Mouse (Mus musculus) splenic B cell, adult 2 months (primary cell): ENCODE measurements around the gene Slc10a1.
A peak's percentile ranks its signal among the peaks of the same experiment; 100 is the strongest.

Experiments used
- DNase-seq: peaks from one replicate; pipeline ENCODE4 v3.0.0-alpha.2; 2011; ENCODE audit warnings: low read depth, low spot score
- H3K27me3 ChIP-seq: 2 replicates; pipeline ENCODE4 v1.6.1; 2012; ENCODE audit warnings: mild to moderate bottlenecking, low read length, moderate library complexity, mixed read lengths; ENCODE audit not compliant: control insufficient read depth, poor library complexity, insufficient read depth, severe bottlenecking
- H3K36me3 ChIP-seq: 2 replicates; pipeline ENCODE4 v1.6.1; 2012; ENCODE audit warnings: mild to moderate bottlenecking, low read length, moderate library complexity, mixed read lengths; ENCODE audit not compliant: control insufficient read depth, poor library complexity, insufficient read depth, severe bottlenecking

Gene Slc10a1

DNA sequence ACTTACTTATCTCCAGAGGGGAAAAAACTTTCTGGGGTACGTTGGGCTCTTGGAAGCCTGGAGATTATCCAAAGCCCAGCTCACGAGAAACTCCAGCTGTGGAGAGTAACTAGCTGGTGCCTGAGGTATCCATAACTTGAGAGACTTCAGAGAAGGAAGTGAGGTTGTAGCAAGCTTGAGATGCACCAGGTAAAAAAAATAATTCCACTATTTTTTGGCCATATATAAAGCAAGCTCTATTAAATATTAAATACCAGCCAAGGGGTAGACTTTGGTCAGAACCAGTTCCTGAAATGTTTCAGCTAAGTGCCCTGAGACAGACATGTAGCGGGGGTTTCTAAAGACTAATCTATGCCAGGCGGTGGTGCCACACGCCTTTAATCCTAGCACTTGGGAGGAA lies at the start of gene Slc10a1:
Gene Slc10a1, minus strand, starts transcription at position 101 of the 400 bp plus-strand sequence.
- H3K27me3 ChIP-seq = no peaks in the 10 kb centered on the region
- no peak for DNase-seq
- H3K36me3 ChIP-seq = no peaks in the 10 kb centered on the region

DNA sequence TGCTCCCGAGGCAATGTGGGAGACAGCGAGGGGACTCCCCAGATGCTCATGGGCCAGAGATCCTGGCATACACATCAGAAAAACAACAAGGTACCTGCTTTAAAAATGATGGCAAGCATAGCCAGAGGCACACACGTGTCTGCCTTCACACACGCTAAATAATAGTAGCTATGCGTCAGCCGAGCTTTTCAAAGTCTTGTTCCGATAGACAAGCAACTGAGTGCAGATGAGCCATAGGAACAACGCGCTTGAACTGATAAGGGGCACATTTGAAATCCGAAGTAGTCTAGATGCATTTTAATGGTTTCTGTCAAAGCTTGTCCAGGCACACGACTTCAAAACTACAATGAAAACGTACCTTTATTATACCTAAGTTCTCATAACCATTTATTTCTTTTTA lies 49.1 kb upstream of the Slc10a1 start:
- DNase-seq = no peak
- H3K27me3 ChIP-seq = no peaks in the 10 kb centered on the region
- H3K36me3 ChIP-seq = no peaks in the 10 kb centered on the region

DNA sequence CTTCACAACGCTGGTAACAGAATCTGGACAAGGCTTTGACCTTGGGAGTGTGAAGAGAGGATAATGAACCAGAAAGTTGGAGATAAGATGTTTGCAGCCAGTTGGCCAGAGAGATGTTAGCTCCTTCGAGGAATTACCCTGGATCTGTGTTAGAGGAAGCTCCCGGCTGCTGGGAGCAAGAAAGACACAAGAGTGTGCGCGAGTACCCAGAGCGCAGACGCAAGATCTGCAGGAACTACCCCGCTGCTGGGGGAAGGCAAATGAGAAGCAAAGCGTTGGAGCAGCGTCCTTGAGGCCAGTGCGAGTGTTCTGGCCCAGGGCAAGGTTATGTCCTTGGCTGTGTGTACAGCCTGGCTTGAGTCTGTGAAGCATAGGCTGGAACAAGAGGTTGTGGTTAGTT lies 45.0 kb upstream of the Slc10a1 start:
- no peak for DNase-seq

DNA sequence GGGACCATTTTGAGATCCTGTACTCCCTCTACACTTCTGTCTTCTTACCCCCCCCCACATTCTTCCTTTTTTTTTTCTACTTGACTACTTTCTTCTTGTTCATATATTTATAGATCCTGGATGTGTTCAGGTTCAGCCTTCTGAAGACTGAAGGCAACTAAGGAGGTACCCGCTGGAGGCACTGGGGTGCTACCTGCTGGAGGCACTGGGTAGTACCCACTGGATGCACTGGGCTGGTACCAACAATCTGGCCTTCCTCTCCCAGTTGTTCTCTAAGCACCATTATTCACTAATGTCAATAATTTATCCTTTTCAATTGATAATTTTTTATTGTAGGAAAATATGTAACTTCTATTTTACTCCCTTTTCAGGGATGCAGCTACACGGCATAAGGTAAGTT lies 43.5 kb upstream of the Slc10a1 start:
- no peaks in the 10 kb centered on the region for H3K36me3 ChIP-seq

More for the DNA sequence above, 45.0 kb upstream of the Slc10a1 start:
- no peaks in the 10 kb centered on the region for H3K36me3 ChIP-seq
- H3K27me3 ChIP-seq = no peaks in the 10 kb centered on the region

DNA sequence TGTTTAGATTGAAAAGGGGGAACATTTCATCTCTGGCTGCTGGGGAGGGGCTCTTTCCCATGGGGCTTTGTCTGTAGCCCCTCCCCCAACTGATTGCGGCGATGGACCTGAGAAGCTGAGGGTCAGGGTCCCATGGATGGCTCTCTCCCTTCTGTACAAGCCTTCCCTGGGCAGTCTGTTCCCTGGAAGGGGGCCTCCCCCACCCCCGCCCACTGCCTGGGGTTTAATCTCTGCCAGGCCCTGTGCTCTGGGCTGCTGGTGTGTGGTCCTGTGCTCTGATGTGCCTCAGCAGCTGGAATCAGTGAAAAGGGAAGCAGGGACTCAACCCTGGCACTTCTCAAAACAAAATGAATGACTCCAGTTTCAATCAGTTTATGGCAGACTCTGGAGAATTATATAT lies 41.3 kb upstream of the Slc10a1 start:
- H3K36me3 ChIP-seq = no peaks in the 10 kb centered on the region
- no peak for DNase-seq
- H3K27me3 ChIP-seq = no peaks in the 10 kb centered on the region

More for the DNA sequence above, 43.5 kb upstream of the Slc10a1 start:
- DNase-seq = no peak
- no peaks in the 10 kb centered on the region for H3K27me3 ChIP-seq

DNA sequence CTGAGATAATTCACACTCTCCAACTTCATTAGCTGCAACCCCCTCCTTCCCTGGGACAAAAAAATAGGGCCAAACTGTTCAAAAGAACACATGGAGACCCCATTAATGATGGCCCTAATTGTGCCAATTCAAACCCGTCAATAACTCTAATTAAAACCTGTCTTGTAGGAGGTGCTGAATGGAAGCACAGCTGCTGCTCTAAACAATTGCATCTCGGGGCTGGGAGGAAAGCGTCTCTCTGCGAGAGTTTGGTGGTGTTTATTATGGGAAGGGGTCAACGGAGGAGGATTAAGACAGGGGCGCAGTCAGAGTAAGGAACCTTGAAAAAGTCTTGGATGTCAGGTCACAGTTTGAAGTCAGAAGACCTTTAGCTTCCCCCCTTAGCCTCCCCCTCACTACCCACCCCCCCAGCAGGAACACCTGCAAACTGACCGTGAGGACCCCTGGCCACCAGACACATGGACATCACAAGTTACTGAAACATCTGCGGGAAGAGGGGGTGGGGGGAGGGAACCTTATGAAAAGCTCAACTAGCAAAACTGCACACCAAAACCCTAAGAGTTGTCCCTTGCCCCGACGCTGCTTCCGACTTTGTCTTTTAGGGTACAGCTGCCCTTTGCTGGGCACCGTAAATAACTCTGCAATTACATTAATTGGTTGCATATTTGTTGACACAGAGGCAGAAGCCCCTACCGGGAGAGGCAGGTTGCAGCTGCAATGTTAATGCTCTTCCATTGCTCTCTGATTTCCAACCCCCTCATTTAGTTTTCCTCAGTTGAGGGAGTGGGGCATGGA lies 34.5 kb upstream of the Slc10a1 start:
- no peaks in the 10 kb centered on the region for H3K27me3 ChIP-seq
- H3K36me3 ChIP-seq = no peaks in the 10 kb centered on the region
- DNase-seq = no peak

DNA sequence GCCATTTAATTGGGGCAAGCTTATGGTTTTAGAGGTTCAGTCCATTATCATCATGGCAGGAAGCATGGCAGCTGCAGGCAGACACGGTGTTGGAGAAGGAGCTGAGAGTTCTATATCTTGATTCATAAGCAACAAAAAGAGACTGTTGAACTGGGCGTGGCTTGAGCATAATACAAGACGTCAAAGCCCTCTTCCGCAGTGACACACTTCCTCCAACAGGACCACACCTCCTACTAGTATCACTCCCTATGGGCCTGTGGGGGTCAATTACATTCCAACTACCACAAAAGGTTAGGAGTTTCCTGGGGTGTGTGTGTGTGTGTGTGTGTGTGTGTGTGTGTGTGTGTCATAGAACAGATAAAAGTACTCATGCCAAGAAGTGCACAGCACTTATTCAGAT lies 32.4 kb upstream of the Slc10a1 start:
- no peaks in the 10 kb centered on the region for H3K27me3 ChIP-seq
- H3K36me3 ChIP-seq = no peaks in the 10 kb centered on the region
- DNase-seq = no peak

DNA sequence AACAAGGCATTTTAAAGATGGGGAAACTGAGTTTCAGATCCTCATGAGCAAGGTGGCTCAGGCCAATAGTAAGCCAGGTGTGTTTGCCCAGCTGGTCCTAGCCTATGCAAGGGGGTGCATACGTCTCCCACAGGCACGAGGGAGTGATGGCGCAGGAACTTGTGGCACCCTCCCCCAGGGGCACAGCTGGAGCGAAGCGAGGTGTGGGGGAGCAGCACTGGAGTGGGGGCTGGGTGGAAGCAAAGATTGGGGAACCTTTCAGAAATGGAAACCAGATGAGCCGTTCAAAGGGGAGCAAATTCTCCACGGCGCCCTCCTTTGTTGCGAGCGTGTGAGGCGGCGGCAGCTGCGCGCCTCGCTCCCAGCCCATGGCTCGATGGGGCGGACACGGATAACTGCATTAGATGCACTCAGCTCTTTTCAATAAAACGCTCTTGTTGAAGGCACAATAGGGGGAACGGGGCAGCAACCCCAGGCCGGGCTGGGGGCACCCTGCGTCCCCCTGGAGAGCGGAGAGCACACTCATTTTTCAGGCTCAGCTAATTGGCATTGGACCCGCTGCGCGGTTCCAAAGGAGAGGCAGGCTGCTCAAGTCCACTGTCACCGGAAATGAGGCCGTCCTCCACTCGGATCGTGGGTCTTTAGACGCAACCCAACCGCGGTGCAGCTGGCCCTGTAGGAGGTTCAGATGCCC lies 30.2 kb upstream of the Slc10a1 start:
- no peaks in the 10 kb centered on the region for H3K27me3 ChIP-seq
- peak; percentile 73 for DNase-seq
- no peaks in the 10 kb centered on the region for H3K36me3 ChIP-seq

DNA sequence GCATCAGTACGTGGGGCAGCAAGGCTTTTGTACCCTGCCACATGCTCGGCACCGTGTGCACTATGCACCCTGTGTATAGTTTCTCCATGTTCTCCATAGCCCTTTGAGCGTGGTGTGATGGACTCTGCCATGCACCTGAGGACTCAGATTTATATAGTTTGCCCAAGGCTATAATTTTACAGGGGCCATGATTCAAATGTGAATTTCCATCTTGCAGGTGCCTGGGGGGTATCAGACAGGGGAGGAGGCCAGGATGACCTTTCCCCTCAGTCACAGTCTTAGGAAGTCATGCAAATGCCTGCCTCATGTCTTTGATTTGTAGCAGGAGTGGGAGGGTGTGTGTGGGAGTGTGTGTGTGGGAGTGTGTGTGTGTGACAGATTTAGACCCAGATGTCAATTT lies 29.1 kb upstream of the Slc10a1 start:
- no peaks in the 10 kb centered on the region for H3K27me3 ChIP-seq
- H3K36me3 ChIP-seq = no peaks in the 10 kb centered on the region
- DNase-seq = no peak

DNA sequence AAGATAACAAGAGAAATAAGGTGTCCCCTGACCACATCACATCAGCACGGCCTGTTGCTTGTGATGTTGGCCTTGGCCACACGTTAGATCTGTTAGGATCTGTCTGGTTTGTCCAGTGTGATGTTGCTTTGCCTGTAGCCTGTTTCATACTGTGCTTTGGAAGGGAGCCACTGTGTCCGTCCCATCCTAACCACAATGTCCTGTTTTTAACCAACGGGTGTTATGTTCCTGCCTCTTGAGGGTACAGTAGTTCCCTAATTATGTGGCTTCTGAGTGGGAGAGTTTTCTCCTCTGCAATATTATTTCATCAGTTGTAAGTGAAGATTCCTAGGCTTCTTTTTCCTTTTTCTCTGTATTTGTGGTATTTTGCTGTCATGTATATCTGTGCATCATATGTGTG lies 26.8 kb upstream of the Slc10a1 start:
- no peaks in the 10 kb centered on the region for H3K36me3 ChIP-seq
- no peaks in the 10 kb centered on the region for H3K27me3 ChIP-seq
- DNase-seq = no peak

DNA sequence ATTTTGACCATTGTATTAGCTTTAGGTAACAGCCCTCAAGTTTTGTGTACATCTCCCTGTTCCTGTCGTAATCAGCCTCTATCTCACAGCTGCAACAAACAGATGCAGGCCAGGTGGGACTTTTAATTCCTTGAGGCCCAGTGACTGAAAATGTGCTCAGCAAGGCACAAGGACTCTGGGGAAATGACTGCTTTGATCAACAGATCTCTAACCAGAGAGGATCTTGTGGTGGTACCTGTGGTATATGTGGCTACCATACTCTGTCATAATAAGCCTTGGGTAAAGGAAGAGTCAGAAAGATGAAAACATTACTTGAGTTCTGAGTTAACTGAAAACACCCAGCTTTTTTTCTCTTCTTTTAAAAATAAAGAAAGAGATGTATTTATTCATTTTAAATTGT lies 25.3 kb upstream of the Slc10a1 start:
- Histone ChIP-seq H3K36me3 (no peaks in the 10 kb centered on the region), H3K27me3 (no peaks in the 10 kb centered on the region)
- DNase-seq = peak; percentile 32

DNA sequence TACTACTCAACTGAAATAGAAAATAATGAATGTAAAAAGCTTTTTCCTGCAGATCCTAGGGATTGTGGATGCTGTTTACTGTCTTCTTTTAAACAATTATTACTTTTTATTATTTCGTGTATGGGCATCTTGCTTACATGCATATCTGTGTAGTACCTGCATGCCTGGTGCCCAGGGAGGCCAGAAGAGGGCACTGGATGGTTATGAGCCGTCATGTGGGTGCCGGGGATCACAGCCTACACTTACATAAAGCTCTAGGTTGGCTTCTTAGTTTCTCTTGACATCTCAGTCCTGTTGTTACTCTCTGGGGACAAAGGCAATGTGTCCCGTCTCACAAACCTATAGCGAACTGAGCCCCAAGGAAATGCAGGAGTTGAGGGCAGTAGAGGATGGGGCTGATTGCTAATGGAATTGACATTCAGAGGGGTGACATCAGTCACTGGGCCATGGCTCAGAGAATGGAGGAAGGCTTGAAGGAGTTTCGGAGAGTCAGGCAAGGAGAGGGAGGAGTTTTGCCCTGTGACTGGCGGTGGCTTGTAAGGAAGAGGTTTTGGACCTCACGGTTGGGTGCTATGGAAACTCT lies 24.1 kb upstream of the Slc10a1 start:
- Histone ChIP-seq H3K36me3 (no peaks in the 10 kb centered on the region), H3K27me3 (no peaks in the 10 kb centered on the region)
- DNase-seq = peak; percentile 50

DNA sequence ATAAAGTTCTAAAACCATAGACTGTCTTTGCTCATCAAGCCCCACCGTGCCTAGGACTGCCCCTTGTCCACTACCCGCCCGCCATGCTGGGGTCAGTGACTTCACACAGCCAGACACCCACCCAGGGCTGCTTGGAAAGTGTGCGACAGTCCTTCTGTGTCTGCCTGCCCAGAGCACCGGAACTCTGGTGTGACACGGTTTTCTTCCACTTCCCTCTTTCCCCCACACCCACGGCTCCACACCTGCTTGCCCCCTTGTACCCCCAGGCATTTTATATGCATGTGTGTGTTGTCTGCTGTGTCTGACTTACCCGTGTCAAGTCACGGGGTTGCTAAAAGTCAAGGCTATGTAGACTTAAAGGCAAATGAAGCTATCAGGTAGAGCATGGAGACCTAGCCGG lies 23.3 kb upstream of the Slc10a1 start:
- peak; percentile 77 for DNase-seq
- no peaks in the 10 kb centered on the region for H3K36me3 ChIP-seq

DNA sequence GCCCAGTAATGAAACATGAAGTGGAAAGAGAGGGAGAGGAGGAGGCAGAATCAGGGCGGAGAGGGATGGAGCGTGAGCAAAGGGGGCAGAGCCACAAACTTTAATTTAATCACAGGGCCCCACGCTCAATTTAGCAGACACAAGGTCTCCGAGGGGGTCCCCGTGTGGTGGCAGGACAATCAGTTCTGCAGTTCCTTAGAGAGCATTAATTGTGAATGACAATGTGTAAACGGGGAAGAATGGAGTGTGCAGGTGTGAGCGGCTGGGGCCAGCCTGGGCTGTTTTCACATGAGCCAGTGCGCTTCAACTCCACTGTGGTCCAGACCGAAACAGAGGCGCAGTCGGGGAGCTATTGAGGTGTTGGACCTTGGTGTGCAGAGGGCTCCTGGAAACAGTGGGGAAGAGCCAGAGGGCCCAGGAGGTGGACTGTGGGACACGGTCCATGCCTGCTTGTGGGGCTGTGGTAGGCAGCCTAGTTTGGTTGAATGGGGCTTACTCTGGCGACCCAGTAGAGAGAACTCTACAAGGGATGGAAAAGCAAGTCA lies 22.5 kb upstream of the Slc10a1 start:
- no peaks in the 10 kb centered on the region for H3K36me3 ChIP-seq
- no peak for DNase-seq

More for the DNA sequence above, 23.3 kb upstream of the Slc10a1 start:
- H3K27me3 ChIP-seq = no peaks in the 10 kb centered on the region

DNA sequence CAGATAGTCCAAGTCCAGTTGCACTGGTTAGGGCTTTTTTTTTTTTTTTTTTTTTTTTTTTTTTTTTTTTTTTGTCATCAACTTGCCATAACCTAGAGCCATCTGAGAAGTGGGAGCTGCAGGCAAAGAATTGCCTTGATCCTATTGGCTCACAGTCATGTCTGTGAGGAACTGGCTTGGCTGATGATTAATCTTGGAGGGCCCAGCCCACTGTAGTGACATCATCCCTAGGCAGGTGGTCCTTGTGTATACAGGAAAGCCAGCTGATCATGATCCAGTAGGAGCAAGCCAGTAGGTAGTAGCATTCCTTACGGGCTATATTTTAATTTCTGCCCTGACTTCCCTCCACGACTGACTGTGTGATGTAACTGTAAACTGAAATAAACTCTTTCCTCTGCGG lies 19.8 kb upstream of the Slc10a1 start:
- Histone ChIP-seq H3K27me3 (no peaks in the 10 kb centered on the region), H3K36me3 (no peaks in the 10 kb centered on the region)
- DNase-seq = no peak

More for the DNA sequence above, 22.5 kb upstream of the Slc10a1 start:
- H3K27me3 ChIP-seq = no peaks in the 10 kb centered on the region
